Mouse (Mus musculus) intestine, embryonic 14.5 days (tissue): ENCODE data around the gene Hist1h2aa. TPM values are rescaled to one million over a fixed set of nuclear protein-coding genes. Genes with fewer than 3 reads are reported as not detected.

ENCODE experiments used
- ATAC-seq: fragments of 200-750 bp; cut with Nextera tagmentation; replicated peaks from 2 replicates; pipeline ENCODE4 v1.8.0; 2017; ENCODE audit warnings: low read depth, moderate number of reproducible peaks, moderate TSS enrichment, moderate library complexity; ENCODE audit not compliant: low FRiP score, low TSS enrichment
- DNase-seq: peaks from one replicate; pipeline ENCODE4 v3.0.0-alpha.2; 2018; ENCODE audit warnings: low spot score
- H3K27ac ChIP-seq: fragments of 300-500 bp; sonication (generic); 2 replicates; pipeline ENCODE4 v1.5.1; 2014; ENCODE audit warnings: low read depth, mild to moderate bottlenecking, control low read depth
- H3K27me3 ChIP-seq: fragments of 300-500 bp; sonication (generic); replicated peaks from 2 replicates; pipeline ENCODE4 v1.6.1; 2014; ENCODE audit warnings: low read length, control low read depth; ENCODE audit not compliant: control insufficient read depth, insufficient read depth
- H3K36me3 ChIP-seq: fragments of 300-500 bp; sonication (generic); 2 replicates; pipeline ENCODE4 v1.6.1; 2014; ENCODE audit warnings: low read length, control low read depth; ENCODE audit not compliant: control insufficient read depth, insufficient read depth
- H3K4me1 ChIP-seq: fragments of 300-500 bp; sonication (generic); replicated peaks from 2 replicates; pipeline ENCODE4 v1.6.1; 2014; ENCODE audit warnings: low read length, control low read depth, mixed read lengths; ENCODE audit not compliant: control insufficient read depth, insufficient read depth
- H3K4me2 ChIP-seq: fragments of 300-500 bp; sonication (generic); 2 replicates; pipeline ENCODE4 v1.6.1; 2014; ENCODE audit warnings: low read length
- H3K4me3 ChIP-seq: fragments of 300-500 bp; sonication (generic); 2 replicates; pipeline ENCODE4 v1.5.1; 2014; ENCODE audit warnings: low read depth, low read length, control low read depth, mixed read lengths
- H3K9ac ChIP-seq: fragments of 300-500 bp; sonication (generic); 2 replicates; pipeline ENCODE4 v1.6.1; 2014; ENCODE audit warnings: mild to moderate bottlenecking, low read length
- H3K9me3 ChIP-seq: fragments of 300-500 bp; sonication (generic); 2 replicates; pipeline ENCODE4 v1.6.1; 2016; ENCODE audit warnings: low read length, control low read depth; ENCODE audit not compliant: control insufficient read depth
- WGBS: fragments of 180-500 bp; shearing (Covaris S2); extraction: QIAGEN DNeasy Blood & Tissue Kit; methylation state at CpG from one replicate; pipeline ENCODE4 v1.1.7; 2014; 5-methylcytosine and 5-hydroxymethylcytosine counted together
- microRNA-seq: library from miRNA; unstranded; fragments of <30 nt; microRNA quantifications from one replicate; pipeline ENCODE4, GENCODE M21; 2016
- polyA plus RNA-seq: library from polyadenylated mRNA; unstranded; fragments of >200 nt; fragmentation: Nextera tagmentation; extraction: Ambion mirVana; gene quantifications from 2 replicates; pipeline ENCODE4 v1.2.1, GENCODE M21; 2014

Gene Hist1h2aa
- polyA plus RNA-seq, 1 experiment from 2014 or later: not detected

- no peak overlapping the region for H3K27ac ChIP-seq
- no peaks in the 10 kb centered on the region for H3K36me3 ChIP-seq
- H3K9ac ChIP-seq: no peak overlapping the region
- no peaks in the 10 kb centered on the region for H3K27me3 ChIP-seq
- ATAC-seq (no peak), DNase-seq (no peak)
- H3K4me2 ChIP-seq: no peak overlapping the region
- 6% methylated on average over 2 of the region's 2 CpGs for WGBS
- H3K9me3 ChIP-seq: no peaks in the 10 kb centered on the region
- no peak overlapping the region for H3K4me3 ChIP-seq
- no peaks in the 10 kb centered on the region for H3K4me1 ChIP-seq
These were observed 25.5 kb downstream of the Hist1h2aa start for GRCm38 (mm10) chr13:23959776-23960175.

- H3K27ac ChIP-seq: no peak overlapping the region
- H3K9me3 ChIP-seq: no peaks in the 10 kb centered on the region
- DNase-seq: no peak
- H3K27me3 ChIP-seq: no peaks in the 10 kb centered on the region
- no peak overlapping the region for H3K9ac ChIP-seq
- H3K4me1 ChIP-seq: no peaks in the 10 kb centered on the region
- H3K4me3 ChIP-seq: no peak overlapping the region
- 90% methylated on average over 2 of the region's 2 CpGs for WGBS
- no peak overlapping the region for H3K4me2 ChIP-seq
- no peaks in the 10 kb centered on the region for H3K36me3 ChIP-seq
- ATAC-seq: no peak
These were observed 30.6 kb downstream of the Hist1h2aa start for GRCm38 (mm10) chr13:23964909-23965308.

- Histone ChIP-seq H3K4me2 (no peak overlapping the region), H3K27me3 (no peaks in the 10 kb centered on the region), H3K4me1 (no peaks in the 10 kb centered on the region), H3K4me3 (no peak overlapping the region), H3K9me3 (no peaks in the 10 kb centered on the region), H3K27ac (no peak overlapping the region), H3K9ac (no peak overlapping the region), H3K36me3 (no peaks in the 10 kb centered on the region)
- WGBS: 61% methylated on average over 2 of the region's 2 CpGs
- DNase-seq (no peak), ATAC-seq (no peak)
These were observed 37.6 kb downstream of the Hist1h2aa start for GRCm38 (mm10) chr13:23971870-23972269.

GRCm38 (mm10) chr13:23972271-23972670, 38.0 kb downstream of the Hist1h2aa start:
- no peak overlapping the region for H3K4me3 ChIP-seq
- 51% methylated on average over 5 of the region's 5 CpGs for WGBS
- no peaks in the 10 kb centered on the region for H3K4me1 ChIP-seq
- no peaks in the 10 kb centered on the region for H3K9me3 ChIP-seq
- no peak overlapping the region for H3K9ac ChIP-seq
- ATAC-seq (no peak), DNase-seq (no peak)
- H3K27ac ChIP-seq: no peak overlapping the region
- H3K27me3 ChIP-seq: no peaks in the 10 kb centered on the region
- no peaks in the 10 kb centered on the region for H3K36me3 ChIP-seq
- H3K4me2 ChIP-seq: no peak overlapping the region

Small RNA genes lying within 50 kb of the gene (microRNA-seq; reads per million reads assigned to microRNA genes)
- gene Gm44344: not detected

Other genes with a start within 250 kb of the Hist1h2aa start
- 0.27 TPM in 1 of 2 replicates, not detected in the other for gene Hist1h1t, start 238.6 kb upstream of the Hist1h2aa start, polyA plus RNA-seq
- 6.7 and 10.4 TPM in 2 replicates for gene Hist1h4c, start 236.0 kb upstream of the Hist1h2aa start, polyA plus RNA-seq
- gene Hfe, start 223.6 kb upstream of the Hist1h2aa start, polyA plus RNA-seq: 7.2 and 7.8 TPM in 2 replicates
- 24.4 and 30.8 TPM in 2 replicates for gene Hist1h1c, start 195.7 kb upstream of the Hist1h2aa start, polyA plus RNA-seq
- gene Hist1h3c, start 188.9 kb upstream of the Hist1h2aa start, polyA plus RNA-seq: 6.9 and 7.9 TPM in 2 replicates
- 2.5 and 5.0 TPM in 2 replicates for gene Hist1h2bb, start 187.7 kb upstream of the Hist1h2aa start, polyA plus RNA-seq
- 49.6 and 49.8 TPM in 2 replicates for gene Hist1h2ab, start 183.3 kb upstream of the Hist1h2aa start, polyA plus RNA-seq
- 13.9 and 15.5 TPM in 2 replicates for gene Hist1h3b, start 182.2 kb upstream of the Hist1h2aa start, polyA plus RNA-seq
- gene Hist1h4b, start 177.4 kb upstream of the Hist1h2aa start, polyA plus RNA-seq: 3.9 and 6.4 TPM in 2 replicates
- gene Hist1h4a, start 173.2 kb upstream of the Hist1h2aa start, polyA plus RNA-seq: 0.65 and 1.3 TPM in 2 replicates
- gene Hist1h3a, start 172.1 kb upstream of the Hist1h2aa start, polyA plus RNA-seq: 8.4 and 10.0 TPM in 2 replicates
- 3.1 and 4.2 TPM in 2 replicates for gene Hist1h1a, start 170.8 kb upstream of the Hist1h2aa start, polyA plus RNA-seq
- 0.12 TPM in 1 of 2 replicates, not detected in the other for gene Trim38, start 164.5 kb upstream of the Hist1h2aa start, polyA plus RNA-seq
- gene Slc17a2, start 127.5 kb upstream of the Hist1h2aa start, polyA plus RNA-seq: 0.05 TPM in 1 of 2 replicates, not detected in the other
- 0.04 and 0.08 TPM in 2 replicates for gene Slc17a3, start 95.0 kb upstream of the Hist1h2aa start, polyA plus RNA-seq
- 0.31 and 0.53 TPM in 2 replicates for gene Slc17a1, start 66.7 kb upstream of the Hist1h2aa start, polyA plus RNA-seq
- gene Slc17a4, start 19.5 kb upstream of the Hist1h2aa start, polyA plus RNA-seq: 14.7 and 17.5 TPM in 2 replicates
- gene Hist1h2ba, start 306 bp upstream of the Hist1h2aa start, polyA plus RNA-seq: not detected in 2 replicates
- gene Scgn, start 56.8 kb downstream of the Hist1h2aa start, polyA plus RNA-seq: 1.6 and 4.5 TPM in 2 replicates